Mouse (Mus musculus): ENCODE measurements around the gene Aanat.
A peak's percentile ranks its signal among the peaks of the same experiment; 100 is the strongest.

- TF ChIP-seq CTCF (IDR thresholded peaks at IDR 0.05; ENCODE audit: extremely low read depth, insufficient read depth, insufficient read length, insufficient replicate concordance) (no peak), POLR2A (IDR thresholded peaks at IDR 0.05; ENCODE audit: low read depth, low read length) (peak; percentile 46)
These were observed 38.0 kb downstream of the Aanat start for GRCm38 (mm10) chr11:116624131-116624832.

All from spleen, adult 2 months (tissue).